Mouse (Mus musculus): ENCODE measurements around the gene Pacs2. TPM values are rescaled to one million over a fixed set of nuclear protein-coding genes. Genes with fewer than 3 reads are reported as not detected.
A peak's percentile ranks its signal among the peaks of the same experiment; 100 is the strongest.

Gene Pacs2
- total RNA-seq, 2 experiments from 2014 or later = 121 TPM

- no peak for DNase-seq (ENCODE audit: low spot score in 2 of 2)
Observed at GRCm38 (mm10) chr12:113075486-113075885, 61.2 kb downstream of the Pacs2 start.

- DNase-seq (ENCODE audit: low spot score in 2 of 2) = no peak
Observed at GRCm38 (mm10) chr12:113087276-113087675, 73.0 kb downstream of the Pacs2 start.

GRCm38 (mm10) chr12:113088026-113088425 is 73.7 kb downstream of the Pacs2 start:
- DNase-seq (ENCODE audit: low spot score in 2 of 2) = no peak

DNA sequence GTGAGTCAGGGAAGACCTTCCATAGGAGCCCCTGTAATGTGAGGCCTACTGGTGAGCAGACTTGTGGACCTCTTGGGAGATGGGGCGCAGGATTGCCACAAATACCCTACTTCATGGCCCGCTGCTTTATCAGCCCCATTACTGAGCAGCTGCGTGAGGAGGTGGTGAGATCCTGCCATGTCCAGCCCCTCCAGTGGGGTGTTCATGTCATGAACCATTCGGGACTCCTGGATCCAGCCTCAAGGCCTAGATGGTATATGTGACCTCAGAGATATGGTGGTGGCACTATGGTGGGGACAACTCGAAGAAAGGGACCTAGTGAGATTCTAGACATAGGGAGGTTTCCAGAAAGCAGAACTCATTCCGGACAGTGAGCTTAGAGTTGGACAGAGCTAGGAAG is 74.8 kb downstream of the Pacs2 start:
- DNase-seq (ENCODE audit: low spot score in 2 of 2) = no peak

- DNase-seq (ENCODE audit: low spot score in 2 of 2) = no peak
Observed at GRCm38 (mm10) chr12:113090053-113090452, 75.7 kb downstream of the Pacs2 start.

DNA sequence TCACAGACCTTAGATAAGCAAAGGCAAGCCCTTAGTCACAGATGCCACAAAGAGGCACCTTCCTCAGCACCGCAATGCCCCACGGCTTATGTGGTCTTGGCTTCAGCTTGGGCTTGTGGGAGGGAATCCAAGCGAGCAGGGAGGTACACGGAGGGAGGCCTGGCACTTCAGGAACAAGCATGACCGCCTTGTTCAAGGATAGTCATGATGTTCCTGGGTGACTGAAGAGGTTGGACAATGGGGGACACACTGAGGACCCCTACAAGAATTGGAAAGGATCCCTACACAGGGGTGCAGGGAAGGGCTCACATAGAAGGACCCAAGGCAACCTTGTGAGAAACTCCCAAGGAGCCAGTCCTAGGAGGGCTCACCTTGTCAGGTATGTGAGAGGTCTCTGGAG is 82.7 kb downstream of the Pacs2 start:
- DNase-seq (ENCODE audit: low spot score in 2 of 2) = no peak

DNA sequence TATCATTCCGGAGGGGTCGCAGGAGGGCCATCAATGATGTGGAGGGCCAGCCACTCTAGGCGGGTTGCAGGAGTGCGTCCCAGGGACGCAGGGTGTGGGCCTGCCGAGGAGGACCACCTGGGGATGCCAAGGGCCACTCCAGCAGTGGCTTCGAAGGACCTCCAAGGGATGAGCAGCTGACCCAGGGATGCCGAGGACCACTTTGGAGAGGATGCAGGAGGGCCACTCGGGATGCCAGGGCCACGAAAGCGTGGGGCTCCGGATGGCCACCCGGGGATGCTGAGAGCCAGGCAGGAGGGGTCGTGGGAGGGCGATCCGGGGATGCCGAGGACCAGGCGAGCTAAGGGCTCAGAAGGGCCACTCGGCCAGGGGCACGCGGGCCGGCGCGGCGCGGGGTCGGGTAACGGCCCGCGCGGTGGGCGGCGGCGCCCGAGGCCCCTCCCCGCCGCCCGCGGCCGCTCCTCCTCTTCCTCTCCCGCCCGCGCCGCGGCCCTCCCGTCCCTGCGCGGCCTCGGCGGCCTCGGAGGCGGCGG is 83.5 kb downstream of the Pacs2 start, which contains the start of gene Mta1:
Gene Mta1, plus strand, starts transcription at position 530 of the 533 bp plus-strand sequence.
- peak in 1 of 2 experiments; percentile 44 for DNase-seq (ENCODE audit: low spot score in 2 of 2)

DNA sequence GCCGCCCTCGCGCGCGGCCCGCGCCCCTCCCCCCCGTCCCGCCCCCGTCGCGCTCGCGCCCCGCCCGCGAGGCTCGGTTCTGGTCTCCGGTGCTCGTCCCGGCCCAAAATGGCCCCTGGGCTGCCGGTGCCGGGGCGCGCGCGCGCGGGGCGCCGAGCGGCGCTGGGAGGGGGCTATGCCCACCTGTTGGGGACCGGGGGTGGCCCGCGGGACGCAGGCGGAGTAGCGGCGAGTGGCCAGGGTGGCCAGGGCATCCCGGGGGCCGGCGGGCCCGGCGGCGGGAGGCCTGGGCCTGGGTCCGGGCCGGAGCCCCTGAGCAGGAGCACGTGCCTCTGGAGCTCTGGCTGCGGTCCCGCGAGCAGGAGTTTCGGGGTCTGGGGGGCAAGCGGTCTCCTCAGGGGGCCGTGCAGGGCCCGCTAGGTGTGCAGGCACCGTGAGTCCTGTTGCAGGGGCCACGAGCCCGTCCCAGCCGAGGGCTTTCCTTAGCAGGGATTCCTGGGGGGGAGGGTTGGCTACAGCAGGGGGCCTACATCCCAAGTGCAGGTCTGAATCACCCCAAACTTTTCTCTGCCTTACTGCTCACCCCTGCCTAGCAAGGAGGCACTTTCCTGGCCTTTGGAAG is 84.3 kb downstream of the Pacs2 start:
- DNase-seq (ENCODE audit: low spot score in 2 of 2) = peak in 1 of 2 experiments; percentile 52

DNA sequence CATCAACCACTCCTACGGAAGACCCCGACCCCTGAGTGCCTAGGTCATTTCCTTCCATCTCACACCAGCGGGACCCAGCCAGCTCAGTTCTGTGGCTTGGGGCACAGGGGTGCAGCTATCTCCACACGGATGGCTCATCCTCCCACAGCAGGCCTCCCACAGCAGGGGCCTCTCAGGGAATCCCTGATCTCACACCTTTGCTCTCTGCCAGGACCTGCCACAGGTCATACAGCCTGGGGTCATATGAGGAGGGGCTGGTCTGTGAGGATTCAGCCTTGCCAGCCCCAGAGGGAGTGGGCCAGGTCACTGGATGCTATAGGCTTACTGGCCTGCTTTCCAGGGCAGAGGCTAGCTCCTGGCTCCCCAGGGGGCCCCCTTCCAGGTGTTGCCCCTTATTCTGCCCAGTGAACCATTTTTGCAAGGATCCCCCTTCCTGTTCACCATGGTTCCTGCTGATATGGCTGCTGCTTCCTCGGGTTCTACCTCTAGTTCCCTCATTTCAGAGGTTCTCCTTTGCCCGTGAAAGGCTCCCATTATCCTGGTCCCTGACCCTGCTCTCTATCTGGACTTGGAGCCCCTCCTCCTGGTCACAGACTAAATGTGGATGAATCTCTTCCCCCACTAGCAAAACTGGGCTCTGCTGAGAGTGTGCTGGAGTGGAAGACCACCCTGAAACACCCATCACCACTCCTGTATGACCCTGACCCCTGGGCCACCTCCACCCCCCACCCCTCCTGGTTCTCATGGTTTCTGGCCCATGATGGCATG is 85.3 kb downstream of the Pacs2 start:
- no peak for DNase-seq (ENCODE audit: low spot score in 2 of 2)

DNA sequence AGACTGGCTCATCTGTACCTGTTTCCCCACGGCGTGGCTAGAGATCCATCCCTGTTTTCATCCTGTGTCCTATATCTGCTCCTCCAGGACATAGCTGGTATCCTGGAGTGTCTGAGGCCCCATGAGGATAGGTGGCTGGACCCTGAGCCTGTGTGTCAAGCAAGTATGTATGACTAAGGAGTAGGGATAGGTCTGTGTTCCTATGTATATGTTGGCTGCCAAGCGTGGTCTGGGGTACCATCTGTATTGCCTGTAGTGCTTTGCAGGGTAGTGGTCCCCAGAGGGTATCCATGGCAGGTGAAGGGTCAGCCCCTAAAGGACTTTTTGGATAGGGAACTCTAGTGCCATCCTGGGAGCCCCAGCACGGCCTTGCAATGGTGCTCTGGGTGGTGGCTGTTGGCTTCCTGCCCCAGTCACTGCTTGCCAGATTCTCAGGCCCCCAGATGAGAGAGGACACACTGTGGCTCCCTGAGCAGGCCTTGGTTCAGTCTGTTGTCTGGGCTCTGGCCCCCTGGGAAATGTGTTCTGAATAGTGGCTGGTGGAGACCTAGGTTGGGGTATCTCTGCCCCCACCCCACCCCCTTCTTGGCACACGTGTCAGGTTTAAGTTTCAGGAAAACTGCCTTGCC is 86.3 kb downstream of the Pacs2 start:
- peak in 1 of 2 experiments; percentile 47 for DNase-seq (ENCODE audit: low spot score in 2 of 2)

DNA sequence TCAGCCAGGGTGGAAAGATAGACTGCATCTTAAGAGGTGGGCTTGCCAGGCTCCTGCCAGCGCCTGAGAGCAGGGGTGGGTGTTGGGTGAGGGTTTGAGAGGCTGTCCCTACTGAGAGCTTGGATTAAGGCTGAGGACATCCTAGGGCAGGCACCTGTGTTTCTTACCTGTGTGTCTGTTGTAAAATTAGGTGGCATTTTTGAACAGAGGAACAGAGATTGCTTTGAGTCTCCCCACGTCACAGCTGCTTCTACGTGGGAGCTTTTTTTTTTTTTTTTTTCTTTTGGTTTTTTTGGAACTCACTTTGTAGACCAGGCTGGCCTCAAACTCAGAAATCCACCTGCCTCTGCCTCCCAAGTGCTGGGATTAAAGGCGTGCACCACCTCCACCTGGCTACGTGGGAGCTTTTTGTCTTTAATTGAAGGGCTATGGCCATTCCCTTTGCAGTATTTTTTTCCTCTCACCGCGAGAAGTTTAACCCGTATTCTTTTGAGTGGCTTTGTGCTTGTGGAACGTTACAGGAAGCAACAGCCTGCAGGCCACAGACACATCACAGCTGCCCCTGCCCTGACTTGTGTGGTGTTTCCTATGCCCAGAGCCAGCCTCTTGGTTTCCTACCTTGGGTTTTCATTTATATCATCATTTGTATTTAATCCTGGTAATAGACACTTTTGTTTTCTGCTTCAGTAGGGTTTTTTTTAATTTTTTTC is 87.1 kb downstream of the Pacs2 start:
- no peak for DNase-seq (ENCODE audit: low spot score in 2 of 2)

- DNase-seq (ENCODE audit: low spot score in 2 of 2) = peak in 1 of 2 experiments; percentile 50
Observed at GRCm38 (mm10) chr12:113102461-113102860, 88.2 kb downstream of the Pacs2 start.

- DNase-seq (ENCODE audit: low spot score in 2 of 2) = no peak
Observed at GRCm38 (mm10) chr12:113103846-113104451, 89.6 kb downstream of the Pacs2 start.

DNA sequence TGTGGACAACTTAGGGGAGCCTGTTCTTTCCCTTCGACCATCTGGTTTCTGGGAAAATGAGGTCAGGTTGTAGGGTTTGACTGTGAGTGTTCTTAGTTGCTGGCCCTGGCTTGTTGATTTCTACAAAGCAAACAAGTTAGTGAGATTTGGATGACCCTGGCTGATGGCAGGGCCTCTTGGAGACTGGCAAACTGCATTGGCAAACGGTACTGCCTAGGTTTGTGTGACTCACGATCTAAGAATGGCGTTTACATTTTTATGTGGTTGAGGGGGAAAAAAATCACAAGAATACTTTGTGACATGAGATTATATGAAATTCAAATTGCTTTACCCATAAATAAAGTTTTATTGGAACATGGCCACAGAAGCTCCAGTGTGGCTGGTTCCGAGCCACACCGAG is 92.1 kb downstream of the Pacs2 start:
- DNase-seq (ENCODE audit: low spot score in 2 of 2) = no peak

DNA sequence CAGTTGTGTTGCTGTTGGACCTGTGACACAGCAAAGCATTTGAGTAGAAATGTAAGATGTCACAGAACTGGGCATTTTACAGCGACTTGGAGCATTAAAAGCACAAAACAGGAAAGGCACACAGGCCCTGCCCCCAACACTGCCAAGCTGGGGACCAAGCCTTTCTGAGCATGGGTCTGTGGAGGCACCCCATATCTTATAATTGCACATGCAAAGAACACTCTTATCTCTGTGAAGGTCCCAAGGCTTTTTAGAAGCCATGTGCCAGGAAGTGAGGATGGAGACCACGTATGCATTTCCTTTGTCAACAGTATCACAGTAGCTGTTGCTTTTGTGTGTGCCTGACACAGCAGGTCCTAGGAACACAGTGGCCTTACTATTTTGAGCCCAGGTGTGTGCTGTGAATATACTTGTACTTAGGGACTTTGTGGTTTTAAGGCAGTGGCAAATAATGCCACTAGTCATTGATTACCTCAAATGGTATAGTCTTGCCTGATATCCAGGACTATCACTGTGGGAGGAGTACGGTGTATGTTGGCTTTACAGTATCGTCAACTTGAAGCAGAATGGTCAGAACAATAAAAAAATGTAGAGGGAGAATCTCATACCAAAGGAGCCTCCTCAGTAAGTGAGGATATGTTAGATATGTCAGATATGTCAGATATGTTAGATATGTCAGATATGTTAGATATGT is 93.3 kb downstream of the Pacs2 start:
- DNase-seq (ENCODE audit: low spot score in 2 of 2) = no peak

- no peak for DNase-seq (ENCODE audit: low spot score in 2 of 2)
Observed at GRCm38 (mm10) chr12:113108528-113109283, 94.4 kb downstream of the Pacs2 start.

- DNase-seq (ENCODE audit: low spot score in 2 of 2) = no peak
Observed at GRCm38 (mm10) chr12:113109801-113110200, 95.5 kb downstream of the Pacs2 start.

GRCm38 (mm10) chr12:113114141-113114540 is 99.8 kb downstream of the Pacs2 start:
- DNase-seq (ENCODE audit: low spot score in 2 of 2) = no peak

DNA sequence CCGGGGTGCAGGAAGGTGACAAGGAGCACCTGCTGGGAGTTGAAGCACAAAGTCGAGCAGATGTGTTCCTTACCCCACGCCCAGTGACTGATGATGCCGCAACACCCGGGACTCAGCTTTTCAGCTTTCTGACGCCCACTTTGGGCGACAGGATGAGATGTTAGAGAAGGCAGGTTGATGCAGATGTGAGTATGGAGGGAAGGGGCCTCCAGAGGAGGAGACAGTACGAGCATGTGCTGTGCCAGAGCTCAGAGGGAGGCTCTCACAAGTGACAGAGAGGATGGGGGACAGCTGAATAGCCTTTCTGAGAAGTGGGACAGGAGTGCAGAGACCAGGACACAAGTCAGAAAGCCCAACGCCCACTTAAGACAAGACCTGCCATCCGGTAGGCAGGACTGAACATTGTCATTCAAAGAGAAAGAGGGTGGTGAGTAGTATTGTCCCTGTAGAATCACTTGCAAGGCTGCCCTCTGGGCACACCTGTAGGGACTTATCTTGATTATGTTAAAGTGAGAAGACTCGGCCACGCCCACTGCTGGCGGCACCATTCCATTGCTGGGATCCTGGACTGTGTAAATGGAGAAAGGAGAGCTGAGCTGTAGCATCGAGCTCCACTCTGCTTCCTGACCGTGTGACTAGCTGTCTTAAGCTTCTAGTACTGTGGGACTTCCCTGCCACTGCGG is 100.7 kb downstream of the Pacs2 start:
- DNase-seq (ENCODE audit: low spot score in 2 of 2) = no peak

Data from layer of hippocampus, postnatal 14 days (tissue).